Mouse (Mus musculus) liver, embryonic 14.5 days (tissue): ENCODE data around the gene Gm49373. TPM values are rescaled to one million over a fixed set of nuclear protein-coding genes. Genes with fewer than 3 reads are reported as not detected.
A peak's percentile ranks its signal among the peaks of the same experiment; 100 is the strongest.

Experiments used
- ATAC-seq: fragments of 200-750 bp; cut with Nextera tagmentation; 2 replicates; pipeline ENCODE4 v1.8.0; 2017; ENCODE audit warnings: moderate number of reproducible peaks, mild to moderate bottlenecking, moderate library complexity; ENCODE audit not compliant: insufficient read depth
- DNase-seq, 3 experiments: peaks; one replicate each; pipeline ENCODE4 v3.0.0-alpha.2; 2012 to 2013; ENCODE audit warnings: low read depth in 3 of 3, low spot score in 3 of 3
- H3K27ac ChIP-seq: fragments of 300-500 bp; sonication (generic); 2 replicates; pipeline ENCODE4 v1.5.1; 2014; ENCODE audit warnings: moderate library complexity, mild to moderate bottlenecking, control low read depth, inconsistent platforms
- H3K27me3 ChIP-seq: fragments of 300-500 bp; sonication (generic); 2 replicates; pipeline ENCODE4 v1.6.1; 2014; ENCODE audit warnings: mild to moderate bottlenecking, low read length, moderate library complexity; ENCODE audit not compliant: control insufficient read depth, insufficient read depth
- H3K36me3 ChIP-seq: fragments of 300-500 bp; sonication (generic); replicated peaks from 2 replicates; pipeline ENCODE4 v1.6.1; 2014; ENCODE audit warnings: low read depth; ENCODE audit not compliant: control insufficient read depth, insufficient read depth
- H3K4me1 ChIP-seq, 2 experiments: fragments of 200-500 bp in 1 of 2; fragments of 300-500 bp in 1 of 2; sonication (generic) in 1 of 2; replicated peaks; 2 replicates each; pipeline ENCODE4 v1.6.1; 2012 to 2014; ENCODE audit warnings: antibody characterized with exemption in 1 of 2, inconsistent platforms in 1 of 2, low read length in 1 of 2; ENCODE audit not compliant: control insufficient read depth in 2 of 2, insufficient read depth in 2 of 2
- H3K4me2 ChIP-seq: fragments of 300-500 bp; sonication (generic); 2 replicates; pipeline ENCODE4 v1.6.1; 2014; ENCODE audit warnings: low read depth, mild to moderate bottlenecking, control low read depth, moderate library complexity
- H3K4me3 ChIP-seq, 2 experiments: fragments of 200-500 bp in 1 of 2; fragments of 300-500 bp in 1 of 2; sonication (generic) in 1 of 2; 2 replicates each; pipeline ENCODE4 v1.5.1; 2012 to 2014; ENCODE audit warnings: low read depth in 2 of 2, low read length in 2 of 2, mild to moderate bottlenecking in 2 of 2, control low read depth in 1 of 2, inconsistent platforms in 1 of 2, moderate library complexity in 1 of 2; ENCODE audit not compliant: insufficient read depth in 1 of 2
- H3K9ac ChIP-seq: fragments of 300-500 bp; sonication (generic); replicated peaks from 2 replicates; pipeline ENCODE4 v1.6.1; 2014; ENCODE audit warnings: mild to moderate bottlenecking, control low read depth, moderate library complexity
- H3K9me3 ChIP-seq: fragments of 300-500 bp; sonication (generic); 2 replicates; pipeline ENCODE4 v1.6.1; 2016; ENCODE audit warnings: low read length, mixed read lengths; ENCODE audit not compliant: control insufficient read depth
- CTCF ChIP-seq: IDR thresholded peaks from 2 replicates; pipeline ENCODE4 v1.5.1; 2016; ENCODE audit warnings: antibody characterized with exemption, low read depth, control low read depth
- EP300 ChIP-seq: IDR thresholded peaks from 2 replicates; pipeline ENCODE4 v1.6.1; 2016; ENCODE audit warnings: antibody characterized with exemption, low read depth
- WGBS: fragments of 180-500 bp; shearing (Covaris S2); extraction: QIAGEN DNeasy Blood & Tissue Kit; methylation state at CpG from one replicate; pipeline ENCODE4 v1.1.7; 2014; ENCODE audit not compliant: insufficient replicate concordance; 5-methylcytosine and 5-hydroxymethylcytosine counted together
- polyA plus RNA-seq, 2 experiments: library from polyadenylated mRNA; depleted of rRNA in 1 of 2; stranded (reverse) in 1 of 2; unstranded in 1 of 2; fragments of >200 nt; fragmentation: Nextera tagmentation in 1 of 2; extraction: Ambion mirVana in 1 of 2; gene quantifications; 2 replicates each; pipeline versions ENCODE4 v1.2.1 to v1.2.3; 2012 to 2014

Gene Gm49373
- polyA plus RNA-seq, 2 experiments: 0.46 to 0.94 TPM

GRCm38 (mm10) chr9:21074173-21074572 is 1.3 kb upstream of the Gm49373 start:
- Histone ChIP-seq H3K4me2 (peak overlapping the region; percentile 95), H3K27ac (no peak overlapping the region), H3K9ac (no peak overlapping the region), H3K36me3 (peaks cover 40% of the 10 kb centered on the region), H3K4me3 (no peak overlapping the region), H3K4me1 (peaks cover 8 to 16% of the 10 kb centered on the region in 2 experiments), H3K27me3 (no peaks in the 10 kb centered on the region), H3K9me3 (no peaks in the 10 kb centered on the region)
- no peak for TF ChIP-seq EP300
- TF ChIP-seq CTCF: no peak
- DNase-seq (no peak), ATAC-seq (no peak)
- WGBS: 71% methylated on average over 1 of the region's 1 CpGs

- peaks cover 8 to 16% of the 10 kb centered on the region in 2 experiments for H3K4me1 ChIP-seq
- DNase-seq: no peak
- 2% methylated on average over 4 of the region's 4 CpGs for WGBS
- H3K9ac ChIP-seq: peak overlapping the region; percentile 74
- peaks cover 25% of the 10 kb centered on the region for H3K36me3 ChIP-seq
- H3K4me2 ChIP-seq: peak overlapping the region; percentile 95
- ATAC-seq: peak; percentile 16; the same call in 1 of the 2 replicates
- H3K27me3 ChIP-seq: no peaks in the 10 kb centered on the region
- H3K9me3 ChIP-seq: no peaks in the 10 kb centered on the region
- peak overlapping the region; percentile 37; the same call in 1 of the 2 replicates for H3K27ac ChIP-seq
- peak overlapping the region; percentile 77 to 93 for H3K4me3 ChIP-seq
- TF ChIP-seq CTCF: no peak
- TF ChIP-seq EP300: no peak
Observed at GRCm38 (mm10) chr9:21072641-21073040, 255 bp downstream of the Gm49373 start.

GRCm38 (mm10) chr9:21067006-21067684 is 5.8 kb downstream of the Gm49373 start, which contains the start of gene Zglp1:
Gene Zglp1, minus strand, starts transcription at chr9:21067093.
- no peak within 1 kb of the TSS for H3K27ac ChIP-seq
- H3K4me3 ChIP-seq: no peak within 1 kb of the TSS
- H3K9me3 ChIP-seq: no peaks in the 10 kb centered on the region
- 78% methylated on average over 27 of the region's 27 CpGs for WGBS
- no peak for TF ChIP-seq CTCF
- TF ChIP-seq EP300: no peak
- ATAC-seq: no peak
- H3K9ac ChIP-seq: no peak within 1 kb of the TSS
- H3K27me3 ChIP-seq: no peaks in the 10 kb centered on the region
- peaks cover 0 to 4% of the 10 kb centered on the region in 2 experiments; a peak in 3 of 4 replicates for H3K4me1 ChIP-seq
- peaks cover 10% of the 10 kb centered on the region for H3K36me3 ChIP-seq
- H3K4me2 ChIP-seq: no peak within 1 kb of the TSS
- no peak for DNase-seq

DNA sequence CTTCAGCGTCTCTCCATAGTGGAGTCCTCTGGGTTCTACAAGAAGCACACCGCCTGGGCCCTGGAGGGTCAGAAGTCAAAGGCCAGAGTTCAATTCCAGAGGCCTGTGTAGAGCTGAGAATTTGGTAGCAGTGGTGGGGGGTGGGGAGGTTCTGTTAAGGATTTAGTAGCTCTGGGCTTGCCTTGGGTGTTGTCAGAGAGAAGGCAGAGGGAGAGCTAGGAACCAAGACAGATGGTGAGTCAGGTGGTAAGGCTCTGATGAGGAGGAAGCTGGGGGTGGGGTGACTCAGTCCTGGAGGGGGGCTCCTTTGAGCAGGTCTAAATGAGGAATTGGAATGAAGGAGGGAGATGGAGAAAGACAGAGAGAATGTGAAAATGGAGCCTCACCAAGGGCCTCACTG is 10.0 kb downstream of the Gm49373 start:
- DNase-seq (no peak), ATAC-seq (no peak)
- Histone ChIP-seq H3K4me2 (no peak overlapping the region), H3K27ac (no peak overlapping the region), H3K36me3 (peaks cover 10% of the 10 kb centered on the region), H3K9ac (no peak overlapping the region), H3K4me3 (no peak overlapping the region), H3K27me3 (no peaks in the 10 kb centered on the region), H3K9me3 (no peaks in the 10 kb centered on the region), H3K4me1 (no peaks in the 10 kb centered on the region)
- 80% methylated on average over 2 of the region's 2 CpGs for WGBS
- TF ChIP-seq EP300 (no peak), CTCF (no peak)

GRCm38 (mm10) chr9:21051578-21051977 is 21.3 kb downstream of the Gm49373 start:
- Histone ChIP-seq H3K4me3 (no peak overlapping the region), H3K27ac (no peak overlapping the region), H3K36me3 (no peaks in the 10 kb centered on the region), H3K4me1 (peaks cover 2 to 5% of the 10 kb centered on the region in 2 experiments; a peak in 2 of 4 replicates), H3K9ac (no peak overlapping the region; the same call in 1 of the 2 replicates), H3K9me3 (no peaks in the 10 kb centered on the region), H3K27me3 (no peaks in the 10 kb centered on the region), H3K4me2 (0 out of 2 replicates have a peak overlapping the region, but pooled peaks have one; percentile 11)
- ATAC-seq (peak; percentile 79), DNase-seq (no peak)
- 0 out of 2 replicates have a peak, but pooled peaks have one; percentile 40 for TF ChIP-seq EP300
- TF ChIP-seq CTCF: no peak
- WGBS: 32% methylated on average over 10 of the region's 10 CpGs
